Mouse (Mus musculus): Measurements from ENCODE around the gene Rab24.

Rab24 gene

DNA sequence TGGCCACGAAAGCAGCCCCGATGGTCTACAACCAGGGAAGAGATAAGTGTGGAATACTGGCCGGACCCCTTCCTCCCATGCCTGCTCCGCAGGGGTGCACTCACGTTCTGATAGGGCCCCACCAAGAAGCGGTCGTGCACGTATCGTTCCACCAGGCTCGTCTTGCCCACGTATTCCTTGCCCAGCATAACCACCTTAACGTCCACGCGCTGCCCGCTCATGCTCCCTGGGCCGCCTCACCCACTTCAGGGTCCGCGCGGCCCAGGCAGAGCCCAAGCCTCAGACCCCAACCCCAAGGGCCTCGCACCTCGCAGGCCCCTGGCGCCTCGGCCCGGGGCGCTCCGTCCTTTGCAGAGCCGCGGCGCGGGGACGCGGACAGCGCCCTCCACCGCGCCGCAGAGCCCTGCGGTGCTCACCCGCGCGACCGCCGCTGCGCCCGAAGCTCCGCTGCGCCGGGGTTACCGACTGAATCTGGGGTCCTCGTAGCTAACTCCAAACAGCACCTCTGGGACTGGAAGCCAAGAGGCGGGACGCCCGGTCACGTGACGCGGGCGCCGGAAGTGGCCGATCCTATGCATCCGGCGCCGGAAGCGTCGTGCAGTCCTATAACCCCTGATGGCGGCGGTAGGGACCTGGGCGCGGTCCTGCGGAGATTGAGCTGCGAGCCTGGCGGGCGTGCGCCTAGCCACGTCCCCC is at the start of gene Rab24:
Gene Rab24 (minus strand): TSS at position 513 of the 696 bp plus-strand sequence.
- DNase-seq = peak; percentile 91 to 94

DNA sequence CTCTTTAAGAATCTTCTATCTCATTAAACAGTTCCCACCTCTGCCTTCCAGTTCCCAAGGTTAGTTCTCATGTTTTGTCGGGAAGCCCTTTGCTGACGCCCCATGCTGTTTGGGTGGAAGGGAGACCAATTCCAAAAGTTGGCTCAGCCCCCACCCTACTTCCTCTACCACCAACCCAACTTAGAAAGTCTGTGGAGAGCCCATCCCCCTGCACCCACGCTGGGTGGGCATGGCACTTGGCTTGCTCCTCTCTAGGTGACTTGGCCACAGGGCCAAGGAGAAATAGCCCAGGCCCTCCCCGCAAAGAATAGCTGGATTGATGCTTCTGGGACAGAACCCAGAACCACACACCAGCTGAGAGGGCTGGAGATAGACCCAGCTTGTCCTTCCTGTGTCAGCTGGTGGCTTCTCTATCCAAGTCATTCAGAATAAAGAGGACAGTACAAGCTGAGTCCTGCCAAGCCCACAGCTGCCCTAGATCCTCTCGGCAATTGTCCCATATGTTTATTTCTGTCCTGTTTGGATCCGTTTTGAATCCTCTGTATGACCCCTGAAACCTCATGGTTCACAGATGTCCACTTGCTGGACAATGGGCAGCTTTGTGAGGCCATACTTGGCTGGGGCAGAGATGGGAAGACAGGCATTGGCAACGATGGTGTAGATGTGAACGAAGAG is 49.4 kb upstream of the Rab24 start:
- DNase-seq = no peak

DNA sequence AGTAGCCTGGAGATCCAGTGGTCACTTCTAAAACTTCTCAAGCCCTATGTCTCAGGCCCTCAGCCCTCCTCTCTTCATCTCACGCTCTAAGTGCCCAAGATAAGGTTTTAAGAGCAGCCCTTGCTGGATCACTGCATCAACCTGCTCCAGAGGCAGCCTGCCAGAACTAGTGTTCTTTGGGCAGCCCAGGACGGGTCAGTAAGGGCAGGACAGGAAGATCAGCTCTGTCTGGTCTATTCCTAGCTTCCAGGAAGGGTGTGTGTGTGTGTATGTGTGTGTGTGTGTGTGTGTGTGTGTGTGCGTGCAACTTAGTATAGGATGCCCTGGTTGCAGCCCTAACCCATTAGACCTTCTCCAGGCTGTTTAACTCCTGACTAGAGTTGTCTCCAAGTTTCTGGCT is 48.5 kb upstream of the Rab24 start:
- DNase-seq = peak; percentile 83 to 86

DNA sequence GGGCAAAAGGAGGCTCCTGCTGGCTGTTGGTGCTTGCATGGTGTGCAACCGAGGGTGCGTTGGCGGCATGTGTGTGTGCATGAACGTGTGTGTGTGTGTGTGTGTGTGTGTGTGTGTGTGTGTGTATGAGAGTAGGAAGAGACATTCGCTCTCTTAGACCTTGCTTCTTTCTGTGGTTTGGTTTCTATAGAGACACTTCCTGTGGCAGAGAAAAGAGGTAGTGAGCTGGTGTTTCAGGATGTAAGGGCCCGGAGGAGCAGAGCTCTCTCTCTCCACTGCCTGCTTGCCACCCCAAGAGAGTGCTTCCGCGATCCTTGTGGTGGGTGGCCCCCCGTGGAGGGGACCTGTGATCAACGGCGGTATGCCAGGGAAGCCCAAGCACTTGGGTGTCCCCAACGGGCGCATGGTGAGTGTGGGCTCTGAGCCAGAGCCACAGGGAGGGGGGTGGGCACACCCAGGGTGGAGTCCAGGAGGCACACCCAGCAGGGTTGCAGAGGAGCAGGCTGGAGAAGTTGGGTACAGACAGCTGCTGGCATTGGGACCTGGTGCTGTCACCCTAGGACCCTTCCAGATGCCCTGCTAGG is 47.9 kb upstream of the Rab24 start, which contains the start of gene Rgs14:
Gene Rgs14 (plus strand): TSS at position 202 of the 584 bp plus-strand sequence.
- DNase-seq = peak; percentile 8 to 25

DNA sequence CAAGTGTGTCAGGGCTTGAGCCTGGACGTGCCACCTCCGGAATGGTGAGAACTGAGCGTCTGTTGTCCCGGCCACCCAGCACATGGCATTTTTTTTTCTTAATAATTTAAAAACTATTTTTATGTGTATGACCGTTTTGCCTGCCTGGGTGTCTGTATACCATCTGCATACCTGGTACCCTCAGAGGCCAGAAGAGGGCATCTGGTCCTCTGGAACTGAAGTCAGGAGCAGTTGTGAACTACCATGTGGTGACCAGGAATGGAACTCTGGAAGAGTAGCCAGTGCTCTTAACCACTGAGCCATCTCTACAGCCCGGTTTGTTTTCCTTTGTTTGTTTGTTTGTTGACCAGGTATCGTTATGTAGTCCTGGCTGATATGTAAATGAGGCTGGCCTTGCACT is 46.7 kb upstream of the Rab24 start:
- peak; percentile 27 to 39 for DNase-seq

DNA sequence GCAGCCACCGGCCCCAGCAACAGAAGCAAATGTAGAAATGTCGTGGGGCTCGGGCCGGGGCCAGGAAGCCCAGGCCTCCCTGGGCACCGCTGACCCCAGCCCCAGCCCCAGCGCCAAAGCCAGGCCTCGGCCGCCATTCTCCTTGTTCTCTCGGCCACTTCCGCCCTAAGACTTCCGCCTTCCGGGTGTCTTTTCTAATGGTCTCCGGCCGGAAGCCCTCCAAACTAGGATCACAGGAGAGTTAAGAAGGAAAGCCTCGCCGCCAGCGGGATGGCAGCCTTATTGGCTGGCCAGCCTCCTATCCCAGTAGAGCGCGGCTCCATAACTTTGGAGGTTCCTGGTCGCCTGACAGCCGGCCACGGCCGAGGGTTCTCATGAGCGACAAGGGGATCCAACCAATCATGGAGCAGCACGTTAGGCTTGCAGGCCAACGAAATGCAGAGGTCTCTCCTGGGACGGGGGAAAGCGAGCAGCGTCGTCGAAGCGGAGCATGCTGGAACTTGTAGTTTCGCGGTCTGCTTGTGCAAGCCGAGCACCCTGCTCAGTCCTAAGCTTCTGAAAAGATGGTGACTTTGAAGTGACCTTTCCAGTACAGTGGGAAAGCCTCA is 40.8 kb upstream of the Rab24 start, which contains the start of gene Lman2:
Gene Lman2 (minus strand): TSS at position 331 of the 608 bp plus-strand sequence.
- DNase-seq = peak; percentile 96 to 99

DNA sequence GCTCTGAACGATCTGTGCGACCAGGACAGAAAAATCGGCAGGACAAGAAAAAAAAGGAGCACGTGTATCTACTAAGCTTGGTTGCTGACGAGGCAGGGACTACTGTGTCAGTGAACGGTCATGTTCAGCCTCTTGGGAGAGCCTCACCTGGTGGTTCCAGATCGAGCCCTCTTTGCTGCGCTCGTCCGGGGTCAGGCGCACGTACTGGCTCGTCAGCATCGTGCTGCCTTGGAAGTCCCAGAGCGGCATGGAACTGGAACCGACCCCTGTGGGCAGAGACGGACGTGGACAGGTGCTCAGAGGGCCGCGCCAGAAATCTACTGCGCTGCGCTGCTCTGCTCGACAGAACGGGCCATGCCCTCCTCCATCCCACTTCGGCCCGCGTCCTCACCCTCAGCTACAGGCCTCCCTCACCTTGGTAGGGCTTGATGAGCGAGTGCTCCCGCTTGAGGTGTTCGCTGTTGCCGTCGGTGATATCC is 40.3 kb upstream of the Rab24 start:
- no peak for DNase-seq

DNA sequence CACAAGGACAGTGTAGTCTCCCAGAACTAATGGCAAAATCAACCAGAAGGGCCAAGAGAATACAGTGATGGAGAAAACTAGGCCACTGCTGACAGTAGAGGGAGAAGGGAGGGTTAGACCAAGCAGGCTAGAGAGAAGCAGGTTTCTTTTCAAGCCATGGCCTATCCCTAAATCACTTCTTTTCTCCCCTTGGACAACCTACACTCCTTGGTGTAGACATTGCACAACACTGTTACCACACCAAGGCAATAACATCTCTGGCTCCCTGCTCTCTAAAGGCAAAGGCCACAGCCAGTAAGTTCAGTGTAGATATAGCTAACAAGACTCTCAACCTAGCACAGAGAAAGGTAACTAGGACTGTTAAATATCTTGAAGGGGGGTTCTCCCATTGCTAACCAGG is 39.4 kb upstream of the Rab24 start:
- DNase-seq = no peak

DNA sequence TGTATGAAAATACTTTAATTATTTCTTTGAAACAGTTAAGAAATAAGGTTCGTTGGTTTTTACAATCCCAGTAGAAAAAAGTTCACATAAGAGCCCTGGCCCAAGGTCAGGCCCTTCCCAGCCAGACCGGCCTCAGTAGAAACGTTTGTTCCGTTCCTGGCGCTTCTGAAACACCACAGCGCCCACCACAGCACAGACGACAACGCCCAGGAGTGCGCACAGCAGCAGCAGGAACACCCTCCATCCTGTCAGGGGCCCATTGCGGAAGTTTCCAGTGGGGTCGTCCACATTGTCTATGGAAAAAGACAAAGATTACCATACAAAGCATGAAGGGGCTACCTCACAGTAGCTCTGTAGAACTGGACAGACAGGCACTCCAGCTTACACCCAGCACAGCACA is 25.0 kb upstream of the Rab24 start:
- no peak for DNase-seq

DNA sequence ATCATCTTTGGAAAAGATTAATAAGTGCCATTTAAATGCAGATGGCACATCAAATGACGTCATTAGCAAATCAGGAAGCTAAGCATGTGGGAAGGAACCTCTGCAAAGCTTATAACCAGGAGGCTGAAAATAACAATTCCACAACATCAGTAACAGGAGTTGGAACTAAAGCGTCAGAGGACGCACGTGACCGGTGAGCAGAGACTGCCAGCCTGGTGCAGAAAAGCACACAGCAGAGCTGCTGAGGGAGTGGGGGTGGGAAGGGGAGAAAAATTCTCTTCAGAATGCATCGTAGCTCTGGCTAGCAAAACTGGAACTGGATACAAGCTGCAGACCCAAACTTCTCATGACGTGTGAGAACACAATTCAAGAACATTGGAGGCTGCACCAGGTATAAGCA is 22.5 kb upstream of the Rab24 start:
- no peak for DNase-seq

DNA sequence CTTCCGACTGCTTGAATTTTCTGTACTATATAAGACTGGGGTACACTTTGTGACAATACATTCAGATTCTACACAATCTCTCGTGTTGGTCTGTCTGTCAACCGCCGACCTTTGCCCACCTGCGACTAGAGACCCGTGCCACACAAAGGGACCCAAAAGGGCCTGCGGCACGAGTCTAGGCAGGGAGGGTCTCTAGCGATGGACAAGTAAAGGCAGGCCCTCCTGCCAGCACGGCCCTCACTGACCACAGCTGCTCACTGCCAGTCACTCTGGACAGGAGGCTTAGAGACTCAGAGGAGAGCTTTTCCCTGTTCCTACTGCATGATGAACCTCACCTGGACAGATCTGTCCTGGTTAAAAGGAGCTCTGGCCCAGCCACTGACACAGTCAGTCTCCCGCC is 20.7 kb upstream of the Rab24 start:
- no peak for DNase-seq

DNA sequence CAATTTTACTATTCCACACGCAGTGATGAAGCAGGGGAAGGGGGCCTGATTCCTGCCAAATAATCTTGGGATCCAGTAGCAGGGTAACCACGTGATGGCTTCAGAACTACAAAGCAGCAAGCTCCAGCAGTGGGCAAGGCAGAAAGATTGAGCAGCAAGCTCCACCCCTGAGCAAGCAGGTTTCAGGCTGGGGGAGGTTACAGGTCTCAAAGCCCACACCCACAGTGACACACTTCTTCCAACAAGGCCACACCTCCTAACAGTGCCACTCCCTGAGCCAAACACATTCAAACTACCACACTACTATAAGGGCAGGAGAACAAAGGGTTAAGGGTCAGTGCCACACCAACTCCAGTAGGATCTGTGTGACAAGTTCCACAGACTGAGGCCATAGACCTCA is 17.5 kb upstream of the Rab24 start:
- DNase-seq = no peak

DNA sequence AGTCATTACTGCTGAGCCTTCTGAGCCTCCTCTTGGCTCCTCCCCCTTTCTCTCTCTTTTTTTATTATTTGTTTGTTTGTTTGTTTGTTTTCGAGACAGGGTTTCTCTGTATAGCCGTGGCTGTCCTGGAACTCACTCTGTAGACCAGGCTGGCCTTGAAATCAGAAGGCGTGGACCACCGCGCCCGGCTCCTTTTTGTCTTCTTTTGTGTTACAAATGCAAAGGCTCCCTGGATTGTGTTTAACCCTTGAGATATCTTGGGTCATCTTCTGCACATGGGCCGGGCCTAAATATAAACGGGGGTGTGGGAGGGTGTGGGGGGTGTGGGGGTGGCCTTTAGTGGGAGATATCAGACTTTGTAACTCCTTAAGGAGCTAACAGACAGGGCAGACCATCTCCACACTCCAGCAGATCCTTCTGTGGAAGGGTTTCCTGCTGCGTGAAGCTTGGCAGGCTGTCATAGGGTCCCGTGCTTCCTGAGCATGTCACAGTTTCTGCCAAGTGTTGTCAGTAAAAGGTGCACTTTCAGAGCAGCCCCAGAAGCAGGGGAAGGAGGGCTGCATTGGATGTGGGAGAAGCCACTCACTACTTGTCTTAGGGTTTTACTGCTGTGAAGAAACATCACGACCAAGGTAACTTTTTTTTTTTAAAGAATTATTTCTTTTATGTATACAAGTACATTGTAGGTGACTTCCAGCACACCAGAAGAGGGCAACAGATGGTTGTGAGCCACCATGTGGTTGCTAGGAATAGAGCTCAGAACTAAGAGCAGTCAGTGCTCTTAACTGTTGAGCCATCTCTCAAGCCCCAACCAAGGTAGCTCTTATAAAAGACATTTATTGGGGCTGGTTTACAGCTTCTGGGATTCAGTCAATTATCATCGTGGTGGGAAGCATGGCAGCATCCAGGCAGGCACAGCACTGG is 16.6 kb upstream of the Rab24 start:
- DNase-seq = peak in 1 of 2 experiments; percentile 44

DNA sequence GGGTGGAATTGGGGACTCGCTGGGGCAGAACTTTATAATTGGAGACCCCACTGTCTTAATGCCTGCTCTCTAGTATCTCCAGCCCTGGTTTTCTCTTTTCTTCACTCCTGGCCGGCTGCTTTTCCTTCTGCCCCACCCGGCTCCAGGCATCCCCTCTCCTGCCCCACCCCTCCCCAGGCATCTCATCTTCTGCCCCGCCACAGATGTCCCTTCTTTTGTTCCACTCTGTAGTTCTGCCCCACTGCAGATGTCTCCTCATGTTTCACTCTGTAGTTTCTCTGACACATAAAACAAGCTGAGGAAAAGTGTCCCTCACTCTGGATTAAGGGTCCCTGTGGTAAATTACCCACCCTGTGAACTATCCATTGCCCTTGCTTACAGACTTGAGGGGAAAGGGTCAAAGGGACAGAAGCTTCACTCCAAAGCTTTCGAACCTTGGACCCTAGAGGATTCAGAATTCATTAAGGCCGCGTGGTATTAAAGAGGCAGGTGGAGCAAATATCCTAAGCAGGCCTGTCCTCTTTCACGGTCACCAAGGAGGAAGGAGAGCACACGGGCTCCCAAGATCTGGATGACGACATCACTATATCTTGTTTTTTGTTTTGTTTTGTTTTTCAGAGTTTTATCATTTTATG is 15.7 kb upstream of the Rab24 start:
- DNase-seq = peak in 1 of 2 experiments; percentile 45

DNA sequence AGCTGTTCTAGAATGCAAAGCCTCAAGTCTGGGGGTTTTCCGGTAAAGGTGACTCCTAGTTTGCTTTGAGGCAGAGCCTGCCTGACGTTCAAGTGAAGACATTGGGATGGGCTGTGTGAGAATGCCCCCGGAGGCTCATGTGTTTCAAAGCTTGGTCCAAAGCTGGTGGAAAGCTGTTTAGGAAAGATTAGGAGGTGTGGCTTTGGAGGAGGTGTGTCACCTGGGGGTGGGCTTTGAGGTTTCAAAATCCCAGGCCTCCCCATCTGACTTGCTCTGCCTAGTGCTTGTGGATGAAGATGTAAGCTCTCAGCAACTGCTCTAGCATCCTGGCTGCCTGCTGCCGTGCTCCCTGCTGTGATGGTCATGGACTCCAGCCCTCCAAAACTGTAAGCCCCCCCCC is 14.0 kb upstream of the Rab24 start:
- no peak for DNase-seq

DNA sequence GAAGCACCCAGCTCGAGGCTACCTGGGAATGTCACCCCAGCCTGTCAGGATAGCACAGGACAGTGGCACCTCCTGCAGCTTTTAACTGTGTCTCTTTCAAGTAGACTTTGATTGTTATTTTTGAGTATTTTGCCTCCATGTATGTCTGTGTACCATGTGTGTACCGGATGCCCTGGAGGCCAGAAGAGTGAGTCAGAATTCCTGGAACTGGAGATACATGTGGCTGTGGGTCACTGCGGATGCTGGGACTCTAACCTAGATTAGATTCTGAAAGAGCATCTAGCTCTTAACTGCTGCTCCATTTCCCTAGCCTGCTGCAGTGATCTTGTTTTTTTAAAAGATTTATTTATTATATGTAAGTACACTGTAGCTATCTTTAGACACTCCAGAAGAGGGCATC is 10.6 kb upstream of the Rab24 start:
- DNase-seq = no peak

DNA sequence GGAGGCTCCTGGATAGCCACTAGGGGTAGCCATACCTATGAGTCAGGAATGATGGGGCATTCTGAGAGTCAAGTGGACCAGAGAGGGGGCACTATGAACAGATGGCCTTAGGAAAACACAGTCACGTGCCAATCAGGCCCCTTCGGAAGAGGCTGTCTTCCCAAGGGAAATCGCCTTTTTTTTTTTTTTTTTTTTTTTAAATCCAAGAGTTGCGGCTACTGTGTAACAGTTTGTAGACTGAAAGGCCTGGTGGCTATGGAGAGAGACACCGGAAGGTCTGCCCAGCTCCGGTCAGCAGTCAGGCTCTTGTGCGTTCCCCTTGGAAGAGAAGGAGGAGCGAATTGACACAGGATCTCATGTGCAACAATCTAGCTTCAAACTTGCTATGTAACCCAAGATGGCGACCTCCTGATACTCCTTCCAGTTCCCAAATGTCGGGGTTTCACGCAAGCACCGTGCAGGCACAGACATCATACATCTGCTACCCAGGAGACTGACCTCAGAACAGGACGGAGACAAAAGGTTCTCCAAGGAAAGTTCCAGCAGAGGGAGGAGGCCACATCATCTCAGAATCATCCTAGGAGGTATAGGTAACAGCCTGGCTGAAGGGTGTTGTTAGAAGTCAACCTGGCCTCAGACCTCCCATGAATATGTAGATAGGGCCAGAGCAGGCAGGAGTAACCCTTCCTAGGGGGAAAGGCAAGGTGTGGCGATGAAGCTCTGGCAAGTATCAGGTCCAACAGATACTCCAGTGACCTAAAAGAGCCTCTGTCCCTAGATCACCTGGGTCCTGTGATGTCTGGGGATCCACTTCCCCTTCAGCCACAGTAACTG is 9.0 kb upstream of the Rab24 start:
- peak in 1 of 2 experiments; percentile 23 for DNase-seq

DNA sequence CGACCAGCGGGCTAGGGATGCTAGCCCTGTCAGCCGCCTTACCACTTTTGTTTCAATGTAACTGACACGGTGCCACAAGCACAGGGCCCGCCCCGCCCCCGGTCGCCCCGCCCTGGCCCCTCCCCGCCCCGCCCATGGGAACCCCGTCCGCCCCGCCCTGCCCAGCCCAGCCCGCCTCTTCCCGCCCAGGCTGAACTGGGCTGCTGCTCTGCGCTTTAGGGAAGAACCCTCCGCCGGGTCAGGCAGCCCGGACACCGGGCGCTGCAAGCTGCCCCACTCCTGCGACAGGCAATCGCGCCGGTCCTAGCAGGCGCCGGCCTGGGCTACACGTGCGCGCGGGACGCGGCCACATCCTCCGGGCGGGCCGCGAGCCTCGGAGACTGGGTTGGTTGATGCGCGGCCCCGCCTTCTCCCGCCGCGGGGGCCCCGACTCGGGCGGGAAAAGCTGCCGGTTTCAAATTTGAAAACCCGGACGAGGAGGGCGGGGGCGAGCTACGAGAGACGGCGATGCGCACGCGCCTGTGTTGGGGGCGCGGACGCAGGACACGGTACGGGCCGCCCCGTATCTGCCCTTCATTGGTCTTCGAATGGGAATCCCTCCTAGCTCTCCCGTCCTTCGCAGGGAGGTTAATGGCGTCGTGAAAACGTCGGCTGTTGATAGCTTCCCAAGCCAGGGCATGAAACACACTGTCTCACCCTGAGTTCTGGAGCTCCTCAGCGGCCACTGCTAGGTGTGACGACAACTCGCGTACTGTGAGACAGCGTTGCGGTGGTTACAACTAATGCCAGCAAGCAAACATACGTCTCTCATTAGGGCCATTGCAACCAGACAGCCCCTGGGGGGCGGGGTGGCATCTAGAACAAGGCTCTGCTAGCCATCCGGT is 8.2 kb upstream of the Rab24 start, which contains the start of gene Mxd3:
Gene Mxd3 (minus strand): TSS at position 141 of the 884 bp plus-strand sequence.
- peak; percentile 78 to 90 for DNase-seq

DNA sequence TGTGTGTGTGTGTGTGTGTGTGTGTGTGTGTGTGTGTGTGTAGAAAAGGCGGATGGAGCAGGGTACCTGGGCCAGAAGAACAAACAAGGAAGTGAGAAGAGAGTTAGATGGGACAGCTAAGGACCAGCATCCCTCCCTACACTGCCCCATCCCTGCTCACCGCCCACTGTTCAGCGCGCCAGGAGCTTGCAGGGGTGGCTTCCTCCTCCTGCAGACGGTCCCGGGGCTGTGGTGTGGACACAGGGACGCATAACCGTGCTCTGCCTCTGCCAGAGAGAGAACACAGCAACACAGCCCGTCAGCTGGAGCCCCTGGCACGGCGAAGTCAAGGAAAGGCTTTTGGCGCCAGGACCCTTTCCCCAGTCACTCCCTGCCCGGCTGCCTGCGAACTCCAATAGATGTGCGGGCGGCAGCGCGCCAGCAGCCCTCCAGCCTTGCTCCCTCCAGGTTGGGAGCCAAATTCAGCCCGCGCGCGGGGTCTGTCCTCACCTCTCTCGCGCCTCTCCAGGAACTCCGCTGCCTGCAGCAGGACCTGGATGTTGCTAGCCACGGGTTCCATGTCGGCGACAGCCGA is 7.5 kb upstream of the Rab24 start:
- no peak for DNase-seq
